Mouse (Mus musculus): ENCODE measurements around the gene Srpr. TPM values are rescaled to one million over a fixed set of nuclear protein-coding genes. Genes with fewer than 3 reads are reported as not detected.

Srpr gene
- polyA plus RNA-seq, 1 experiment from 2014 or later: 81.3 TPM

DNA sequence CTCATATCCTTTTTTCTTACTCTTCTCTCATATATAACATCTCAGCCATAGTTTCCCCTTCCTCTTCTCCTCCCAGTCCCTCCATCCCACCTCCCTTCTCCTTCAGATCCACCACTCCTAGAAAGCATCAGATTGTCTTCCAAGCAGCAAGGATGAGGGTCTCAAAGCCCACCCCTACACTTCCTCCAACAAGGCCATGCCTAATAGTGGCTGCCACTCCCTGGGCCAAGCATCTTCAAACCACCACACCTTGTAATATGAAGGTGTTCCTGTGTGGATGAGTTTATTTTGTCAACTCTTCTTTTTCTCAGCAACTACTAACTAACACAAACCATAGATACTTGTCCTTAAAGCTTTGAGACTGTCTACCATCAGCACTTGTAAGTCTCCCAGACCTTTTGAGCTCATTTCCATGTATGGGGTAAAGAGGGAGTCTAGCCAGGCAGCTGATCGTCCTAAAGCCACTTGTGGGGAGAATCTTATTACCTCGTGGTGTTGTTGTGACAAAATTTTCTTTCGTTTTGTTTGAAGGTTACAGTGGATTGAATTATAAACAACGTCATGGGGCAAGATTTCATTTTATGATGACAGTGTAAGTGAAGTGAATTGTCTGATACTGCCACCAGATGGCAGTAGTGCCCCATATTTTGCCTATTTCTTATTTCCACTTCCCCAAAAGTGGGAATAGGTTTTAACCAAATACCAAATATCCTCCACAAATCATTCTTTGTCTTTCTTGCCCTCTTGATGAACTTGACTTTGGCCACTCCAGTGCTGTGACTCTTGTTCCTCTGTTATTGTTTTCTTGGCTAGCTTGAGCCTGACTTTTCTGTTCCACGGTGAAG, 82.3 kb downstream of the Srpr start:
- peaks cover 41% of the 10 kb centered on the region for H3K27me3 ChIP-seq (ENCODE audit: poor library complexity, severe bottlenecking)
- peaks cover 15% of the 10 kb centered on the region for H3K36me3 ChIP-seq (replicated peaks)
- 22% methylated on average over 5 of the region's 5 CpGs for WGBS
- H3K4me3 ChIP-seq: no peak overlapping the region
- peaks cover 30% of the 10 kb centered on the region for H3K4me1 ChIP-seq
- peak; percentile 56 for DNase-seq (ENCODE audit: extremely low spot score, low spot score)
- H3K9me3 ChIP-seq: no peaks in the 10 kb centered on the region
- peak overlapping the region; percentile 80; the same call in 1 of the 2 replicates for H3K27ac ChIP-seq

DNA sequence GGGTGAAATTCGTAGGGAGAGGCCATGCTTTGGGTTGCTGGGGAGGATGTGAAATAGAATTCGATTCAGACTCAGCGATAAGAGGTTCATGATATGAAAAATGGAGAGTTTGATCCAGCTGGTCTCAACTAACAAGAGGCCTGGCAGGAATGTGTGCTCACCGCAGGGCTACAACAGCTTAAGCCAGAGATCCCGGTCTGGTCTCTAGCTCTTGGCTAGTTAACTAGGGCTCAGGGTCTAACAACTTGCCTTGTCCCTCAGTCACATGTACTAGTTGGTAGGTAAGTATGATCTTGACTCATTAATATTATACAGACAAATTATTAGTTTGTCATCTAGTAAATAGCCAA, 82.9 kb downstream of the Srpr start:
- H3K4me1 ChIP-seq: peaks cover 36% of the 10 kb centered on the region
- H3K9me3 ChIP-seq: no peaks in the 10 kb centered on the region
- WGBS: 61% methylated on average over 5 of the region's 5 CpGs
- H3K4me3 ChIP-seq: no peak overlapping the region
- no peak for DNase-seq (ENCODE audit: extremely low spot score, low spot score)
- peaks cover 9% of the 10 kb centered on the region for H3K36me3 ChIP-seq (replicated peaks)
- H3K27ac ChIP-seq: peak overlapping the region; percentile 80
- H3K27me3 ChIP-seq (ENCODE audit: poor library complexity, severe bottlenecking): peaks cover 47% of the 10 kb centered on the region

DNA sequence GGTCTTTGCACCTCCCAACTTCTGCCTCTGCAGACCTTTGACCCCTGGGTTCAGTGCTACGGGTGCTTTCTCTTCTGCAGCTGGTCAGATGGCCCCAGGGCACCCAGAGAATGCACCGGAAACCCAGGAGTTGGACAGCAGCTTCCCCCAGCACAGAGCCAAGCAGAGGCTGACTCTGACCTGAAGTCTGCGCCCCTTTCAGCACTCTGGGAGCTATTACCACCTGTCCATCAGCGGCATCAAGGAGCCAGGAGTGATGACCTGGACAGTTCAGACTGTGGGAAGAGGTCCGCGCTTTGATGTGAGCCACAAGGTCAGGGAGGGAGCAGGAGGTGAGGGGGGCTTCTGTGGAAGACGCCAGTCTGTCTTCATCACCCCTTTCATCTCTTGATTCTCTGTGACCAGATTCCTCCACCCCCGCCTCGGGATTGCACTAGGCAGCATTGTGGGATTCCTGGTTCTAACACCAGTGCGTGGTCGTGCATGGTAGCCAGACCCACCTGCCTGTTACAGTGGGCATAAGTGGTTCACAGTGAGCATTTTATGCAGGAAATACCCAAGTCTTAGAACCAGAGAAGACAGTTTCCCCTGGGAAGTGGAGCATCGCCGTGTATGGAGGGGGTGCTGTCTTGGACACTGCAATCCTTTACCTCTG, 83.6 kb downstream of the Srpr start:
- peak overlapping the region; percentile 80 for H3K27ac ChIP-seq
- H3K27me3 ChIP-seq (ENCODE audit: poor library complexity, severe bottlenecking): peaks cover 54% of the 10 kb centered on the region
- peaks cover 44% of the 10 kb centered on the region for H3K4me1 ChIP-seq
- 71% methylated on average over 13 of the region's 13 CpGs for WGBS
- peaks cover 3% of the 10 kb centered on the region; the same call in 1 of the 2 replicates for H3K36me3 ChIP-seq (replicated peaks)
- no peaks in the 10 kb centered on the region for H3K9me3 ChIP-seq
- H3K4me3 ChIP-seq: no peak overlapping the region
- peak; percentile 55 for DNase-seq (ENCODE audit: extremely low spot score, low spot score)

DNA sequence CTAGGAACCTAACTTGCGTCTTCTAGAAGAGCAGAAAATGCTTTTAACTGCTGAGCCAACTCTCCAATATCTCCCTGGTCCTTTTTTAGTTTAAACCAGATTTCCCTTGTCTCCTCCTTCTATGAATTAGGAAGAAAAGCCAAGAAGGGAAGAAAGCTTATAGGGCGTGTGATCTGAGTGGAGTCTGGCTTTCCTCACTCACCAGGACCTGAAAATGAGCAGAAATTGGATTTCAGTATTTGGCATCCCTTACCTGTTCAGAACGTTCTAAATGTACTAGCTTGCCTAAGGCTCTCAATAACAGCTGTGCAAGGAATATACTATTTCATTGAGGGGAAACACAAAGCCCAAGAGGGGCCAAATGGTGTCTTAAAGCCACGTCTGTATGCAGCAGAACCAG, 84.4 kb downstream of the Srpr start:
- Histone ChIP-seq H3K27ac (peak overlapping the region; percentile 80), H3K4me3 (no peak overlapping the region), H3K4me1 (peaks cover 52% of the 10 kb centered on the region), H3K27me3 (ENCODE audit: poor library complexity, severe bottlenecking) (peaks cover 62% of the 10 kb centered on the region), H3K9me3 (no peaks in the 10 kb centered on the region), H3K36me3 (replicated peaks) (no peaks in the 10 kb centered on the region)
- WGBS: 85% methylated on average over 4 of the region's 4 CpGs
- no peak for DNase-seq (ENCODE audit: extremely low spot score, low spot score)

DNA sequence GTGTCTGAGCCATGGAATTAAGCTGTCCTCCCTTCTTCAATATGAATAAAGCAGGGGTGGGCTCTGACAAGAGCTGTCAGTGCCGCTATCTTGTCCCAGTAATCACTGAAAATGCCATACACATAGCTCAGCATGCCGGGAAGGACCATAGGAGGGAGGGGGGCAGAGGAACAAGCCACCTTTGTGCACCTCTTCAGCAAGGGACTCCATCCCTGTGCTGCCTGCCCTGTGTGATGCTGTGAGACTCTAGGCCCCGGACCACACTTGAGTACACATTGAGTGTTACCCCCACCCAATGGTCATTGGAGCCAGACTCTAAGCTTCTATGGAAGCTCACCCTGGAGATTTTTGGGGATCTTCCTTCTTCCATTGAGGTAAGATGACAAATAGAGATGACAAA, 86.4 kb downstream of the Srpr start:
- DNase-seq (ENCODE audit: extremely low spot score, low spot score): no peak
- H3K36me3 ChIP-seq (replicated peaks): no peaks in the 10 kb centered on the region
- no peaks in the 10 kb centered on the region for H3K9me3 ChIP-seq
- H3K4me3 ChIP-seq: no peak overlapping the region
- no peak overlapping the region; the same call in 1 of the 2 replicates for H3K27ac ChIP-seq
- H3K4me1 ChIP-seq: peaks cover 66% of the 10 kb centered on the region
- 79% methylated on average over 3 of the region's 3 CpGs for WGBS
- H3K27me3 ChIP-seq (ENCODE audit: poor library complexity, severe bottlenecking): peaks cover 74% of the 10 kb centered on the region

DNA sequence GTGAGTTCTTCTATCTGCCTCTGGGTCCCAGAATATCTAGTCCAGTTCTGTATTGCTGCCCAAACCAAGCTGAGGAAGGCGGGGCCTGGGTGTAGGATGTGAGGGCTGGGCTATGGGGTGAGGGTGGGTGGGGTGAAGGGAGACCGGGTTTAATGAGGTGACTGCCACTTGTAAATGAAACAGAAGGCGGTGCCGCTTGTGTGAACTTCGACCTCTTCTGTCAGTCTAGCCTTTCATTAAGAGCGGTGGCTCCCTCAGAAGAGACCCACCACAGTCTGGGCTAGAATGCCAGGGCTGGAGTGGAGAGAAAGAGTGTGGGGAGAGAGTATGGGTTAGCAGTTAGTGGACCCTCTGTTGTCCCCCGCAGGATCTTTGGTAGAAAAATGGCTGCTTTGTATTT, 90.0 kb downstream of the Srpr start:
- Histone ChIP-seq H3K9me3 (no peaks in the 10 kb centered on the region), H3K4me3 (no peak overlapping the region), H3K27ac (no peak overlapping the region), H3K4me1 (peaks cover 51% of the 10 kb centered on the region), H3K36me3 (replicated peaks) (no peaks in the 10 kb centered on the region), H3K27me3 (ENCODE audit: poor library complexity, severe bottlenecking) (peaks cover 78% of the 10 kb centered on the region)
- peak; percentile 33 for DNase-seq (ENCODE audit: extremely low spot score, low spot score)
- WGBS: 15% methylated on average over 7 of the region's 7 CpGs

DNA sequence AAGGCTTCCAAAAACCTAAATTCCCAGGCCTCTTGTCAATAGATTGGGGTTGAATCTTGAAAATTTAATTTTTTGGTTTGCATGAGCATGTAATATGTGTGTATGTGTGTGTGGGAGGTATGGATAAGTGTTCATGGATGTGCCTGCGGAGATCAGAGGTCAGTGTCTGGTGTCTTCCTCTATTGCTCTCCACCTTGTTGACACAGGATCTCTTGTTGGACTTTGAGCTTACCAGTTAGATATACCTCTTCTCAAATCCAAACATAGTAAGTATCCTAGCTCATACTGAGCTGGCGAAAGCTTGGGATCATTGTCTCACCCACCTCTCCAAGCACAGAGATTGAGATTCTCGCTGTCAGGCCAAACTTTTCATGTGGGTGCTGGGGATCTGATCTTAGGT, 90.4 kb downstream of the Srpr start:
- Histone ChIP-seq H3K27ac (0 out of 2 replicates have a peak overlapping the region, but pooled peaks have one; percentile 20), H3K4me1 (peaks cover 51% of the 10 kb centered on the region), H3K9me3 (no peaks in the 10 kb centered on the region), H3K27me3 (ENCODE audit: poor library complexity, severe bottlenecking) (peaks cover 73% of the 10 kb centered on the region), H3K4me3 (no peak overlapping the region), H3K36me3 (replicated peaks) (no peaks in the 10 kb centered on the region)
- 92% methylated on average over 3 of the region's 3 CpGs for WGBS
- no peak for DNase-seq (ENCODE audit: extremely low spot score, low spot score)

DNA sequence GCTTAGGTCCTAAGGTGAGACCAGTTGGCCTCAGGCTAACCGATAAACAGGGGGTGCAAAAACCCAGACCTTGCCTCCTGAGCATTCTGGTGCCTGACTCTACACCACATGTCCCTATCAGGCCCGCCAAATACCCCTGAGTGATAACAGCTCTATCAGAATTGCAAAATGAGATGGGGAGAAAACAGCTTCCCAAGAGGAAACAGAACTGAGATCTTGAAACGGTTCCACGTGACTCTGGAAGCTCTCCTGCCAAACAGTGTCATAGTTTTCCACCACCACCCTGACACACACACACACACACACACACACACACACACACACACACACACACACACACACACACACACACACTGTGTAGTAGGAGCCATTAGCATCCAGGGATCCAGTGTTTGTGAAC, 90.9 kb downstream of the Srpr start:
- H3K27me3 ChIP-seq (ENCODE audit: poor library complexity, severe bottlenecking): peaks cover 68% of the 10 kb centered on the region
- WGBS: 81% methylated on average over 4 of the region's 4 CpGs
- H3K4me1 ChIP-seq: peaks cover 48% of the 10 kb centered on the region

DNA sequence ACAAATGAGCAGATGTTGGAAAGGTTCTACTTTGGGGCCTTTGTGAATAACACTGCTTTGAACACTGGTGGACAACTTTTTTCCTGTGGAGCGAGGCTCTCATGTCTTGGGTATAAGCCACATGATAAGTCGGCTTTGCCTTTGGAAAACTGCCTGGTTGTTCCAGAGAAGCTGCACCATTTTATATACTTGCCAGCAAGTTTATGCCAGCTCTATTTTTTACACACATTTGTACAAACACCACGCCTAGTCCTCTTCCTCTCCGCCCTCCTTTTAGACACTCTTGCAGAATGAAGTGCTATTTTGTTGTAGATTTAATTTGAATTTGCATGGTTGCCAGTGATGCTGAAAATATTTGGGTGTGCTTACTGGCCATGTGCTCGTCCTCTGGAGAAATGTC, 93.5 kb downstream of the Srpr start:
- 92% methylated on average over 5 of the region's 5 CpGs for WGBS
- H3K4me3 ChIP-seq: no peak overlapping the region
- DNase-seq (ENCODE audit: extremely low spot score, low spot score): no peak
- H3K27ac ChIP-seq: no peak overlapping the region
- peaks cover 43% of the 10 kb centered on the region for H3K27me3 ChIP-seq (ENCODE audit: poor library complexity, severe bottlenecking)
- no peaks in the 10 kb centered on the region for H3K36me3 ChIP-seq (replicated peaks)
- peaks cover 5% of the 10 kb centered on the region for H3K9me3 ChIP-seq
- peaks cover 30% of the 10 kb centered on the region for H3K4me1 ChIP-seq

More for the DNA sequence above, 90.9 kb downstream of the Srpr start:
- peaks cover under 1% of the 10 kb centered on the region for H3K9me3 ChIP-seq
- no peak for DNase-seq (ENCODE audit: extremely low spot score, low spot score)
- no peak overlapping the region for H3K4me3 ChIP-seq
- H3K27ac ChIP-seq: 0 out of 2 replicates have a peak overlapping the region, but pooled peaks have one; percentile 20
- H3K36me3 ChIP-seq (replicated peaks): no peaks in the 10 kb centered on the region

Other genes starting within 250 kb of the Srpr start
- gene St3gal4, start 80.9 kb upstream of the Srpr start, polyA plus RNA-seq (2016; fragmentation: Nextera tagmentation; extraction: Ambion mirVana): 14.5 and 15.0 TPM in 2 replicates
- gene Dcps, start 24.1 kb upstream of the Srpr start, polyA plus RNA-seq (2016; fragmentation: Nextera tagmentation; extraction: Ambion mirVana): 106 and 113 TPM in 2 replicates
- gene Tirap, start 116 bp downstream of the Srpr start, polyA plus RNA-seq (2016; fragmentation: Nextera tagmentation; extraction: Ambion mirVana): 18.8 and 21.9 TPM in 2 replicates
- gene Foxred1, start 10.9 kb downstream of the Srpr start, polyA plus RNA-seq (2016; fragmentation: Nextera tagmentation; extraction: Ambion mirVana): 55.3 and 55.6 TPM in 2 replicates
- 64.9 and 70.2 TPM in 2 replicates for gene Fam118b, start 67.6 kb downstream of the Srpr start, polyA plus RNA-seq (2016; fragmentation: Nextera tagmentation; extraction: Ambion mirVana)
- gene Rpusd4, start 67.7 kb downstream of the Srpr start, polyA plus RNA-seq (2016; fragmentation: Nextera tagmentation; extraction: Ambion mirVana): 33.3 TPM in 2 replicates
- gene Cdon, start 221.0 kb downstream of the Srpr start, polyA plus RNA-seq (2016; fragmentation: Nextera tagmentation; extraction: Ambion mirVana): 13.4 and 16.2 TPM in 2 replicates